Mouse (Mus musculus): ENCODE data around the gene Rrbp1. TPM values are rescaled to one million over a fixed set of nuclear protein-coding genes. Genes with fewer than 3 reads are reported as not detected.

Gene Rrbp1
- total and polyA plus RNA-seq, 2 experiments from 2014 or later = 22.4 to 33.9 TPM

- ATAC-seq (ENCODE audit: low FRiP score) = no peak
- 90% methylated on average over 7 of the region's 7 CpGs for WGBS
- no peaks in the 10 kb centered on the region for H3K27me3 ChIP-seq (ENCODE audit: insufficient read depth, low read length)
- H3K27ac ChIP-seq (ENCODE audit: low read depth, low read length) = no peak overlapping the region
- peaks cover 17% of the 10 kb centered on the region for H3K36me3 ChIP-seq (ENCODE audit: insufficient read depth, low read length)
- TF ChIP-seq CTCF (IDR thresholded peaks at IDR 0.05) = no peak
- no peak for DNase-seq (ENCODE audit: low spot score)
- H3K9me3 ChIP-seq (ENCODE audit: low read length) = no peaks in the 10 kb centered on the region
- H3K4me2 ChIP-seq (ENCODE audit: low read depth, low read length, poor library complexity, severe bottlenecking) = no peak overlapping the region
- H3K4me1 ChIP-seq (ENCODE audit: insufficient read depth, low read length) = no peaks in the 10 kb centered on the region
- no peak overlapping the region for H3K4me3 ChIP-seq (ENCODE audit: low read depth, low read length)
- H3K9ac ChIP-seq (replicated peaks; ENCODE audit: low read length, poor library complexity, severe bottlenecking) = no peak overlapping the region
These were observed 37.9 kb downstream of the Rrbp1 start for GRCm38 (mm10) chr2:143973161-143973560.

- H3K4me2 ChIP-seq (ENCODE audit: low read depth, low read length, poor library complexity, severe bottlenecking) = no peak overlapping the region
- no peak overlapping the region for H3K27ac ChIP-seq (ENCODE audit: low read depth, low read length)
- WGBS = 77% methylated on average over 2 of the region's 2 CpGs
- no peak overlapping the region for H3K9ac ChIP-seq (replicated peaks; ENCODE audit: low read length, poor library complexity, severe bottlenecking)
- no peak for TF ChIP-seq CTCF (IDR thresholded peaks at IDR 0.05)
- H3K4me1 ChIP-seq (ENCODE audit: insufficient read depth, low read length) = no peaks in the 10 kb centered on the region
- no peak for DNase-seq (ENCODE audit: low spot score)
- H3K4me3 ChIP-seq (ENCODE audit: low read depth, low read length) = no peak overlapping the region
- peaks cover 28% of the 10 kb centered on the region for H3K36me3 ChIP-seq (ENCODE audit: insufficient read depth, low read length)
- H3K27me3 ChIP-seq (ENCODE audit: insufficient read depth, low read length) = no peaks in the 10 kb centered on the region
- no peaks in the 10 kb centered on the region for H3K9me3 ChIP-seq (ENCODE audit: low read length)
- ATAC-seq (ENCODE audit: low FRiP score) = no peak
These were observed 39.2 kb downstream of the Rrbp1 start for GRCm38 (mm10) chr2:143971887-143972286.

DNA sequence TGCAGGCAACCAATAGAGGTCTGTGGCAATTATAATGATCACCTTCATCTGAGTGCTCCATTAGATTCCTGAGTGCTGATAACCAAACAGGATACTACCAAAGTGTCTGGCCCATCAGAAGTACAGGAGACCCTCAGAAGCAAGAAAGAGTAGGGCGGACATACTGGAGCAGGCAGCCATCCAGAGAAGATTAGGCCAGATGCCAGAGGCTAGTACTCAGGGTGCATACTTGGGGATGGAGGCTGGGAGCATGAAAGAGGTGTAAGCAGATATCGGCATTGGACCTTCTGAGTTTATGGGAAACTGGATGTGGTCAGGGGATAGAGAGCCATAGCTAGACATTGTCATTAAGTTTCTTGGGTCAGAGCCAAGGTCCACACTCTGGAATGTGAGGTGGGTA, 40.2 kb downstream of the Rrbp1 start:
- no peak for DNase-seq (ENCODE audit: low spot score)
- no peaks in the 10 kb centered on the region for H3K4me1 ChIP-seq (ENCODE audit: insufficient read depth, low read length)
- peaks cover 39% of the 10 kb centered on the region for H3K36me3 ChIP-seq (ENCODE audit: insufficient read depth, low read length)
- no peak overlapping the region for H3K4me2 ChIP-seq (ENCODE audit: low read depth, low read length, poor library complexity, severe bottlenecking)
- H3K9me3 ChIP-seq (ENCODE audit: low read length) = no peaks in the 10 kb centered on the region
- H3K27me3 ChIP-seq (ENCODE audit: insufficient read depth, low read length) = no peaks in the 10 kb centered on the region
- no peak for TF ChIP-seq CTCF (IDR thresholded peaks at IDR 0.05)
- 88% methylated on average over 2 of the region's 2 CpGs for WGBS
- ATAC-seq (ENCODE audit: low FRiP score) = no peak
- no peak overlapping the region for H3K4me3 ChIP-seq (ENCODE audit: low read depth, low read length)
- no peak overlapping the region for H3K27ac ChIP-seq (ENCODE audit: low read depth, low read length)
- no peak overlapping the region for H3K9ac ChIP-seq (replicated peaks; ENCODE audit: low read length, poor library complexity, severe bottlenecking)

- Histone ChIP-seq H3K27ac (ENCODE audit: low read depth, low read length) (no peak overlapping the region), H3K27me3 (ENCODE audit: insufficient read depth, low read length) (no peaks in the 10 kb centered on the region), H3K4me2 (ENCODE audit: low read depth, low read length, poor library complexity, severe bottlenecking) (no peak overlapping the region), H3K4me3 (ENCODE audit: low read depth, low read length) (no peak overlapping the region), H3K9me3 (ENCODE audit: low read length) (no peaks in the 10 kb centered on the region), H3K4me1 (ENCODE audit: insufficient read depth, low read length) (no peaks in the 10 kb centered on the region), H3K36me3 (ENCODE audit: insufficient read depth, low read length) (peaks cover 53% of the 10 kb centered on the region), H3K9ac (replicated peaks; ENCODE audit: low read length, poor library complexity, severe bottlenecking) (no peak overlapping the region)
- TF ChIP-seq CTCF (IDR thresholded peaks at IDR 0.05) = no peak
- DNase-seq (ENCODE audit: low spot score) = no peak
- 95% methylated on average over 7 of the region's 7 CpGs for WGBS
- no peak for ATAC-seq (ENCODE audit: low FRiP score)
These were observed 41.8 kb downstream of the Rrbp1 start for GRCm38 (mm10) chr2:143969260-143969659.

DNA sequence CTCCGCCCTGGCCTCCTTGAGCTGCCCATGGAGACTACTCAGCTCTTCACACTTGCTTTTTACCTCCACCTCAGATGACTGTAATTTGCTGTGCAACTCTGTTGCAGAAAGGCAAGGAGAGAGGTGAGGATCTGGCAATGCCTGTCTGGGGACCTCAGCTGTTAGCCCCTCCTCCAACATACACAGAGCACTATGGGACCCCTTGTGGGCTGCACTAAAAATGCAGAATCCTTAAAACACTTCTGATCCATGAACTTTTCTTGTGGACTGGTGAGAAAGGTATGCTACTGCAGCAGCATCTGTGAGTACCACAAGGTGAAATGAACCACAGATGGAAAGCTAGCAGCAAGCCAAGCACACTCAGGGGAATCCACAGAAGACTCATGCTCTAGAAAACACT, 47.7 kb downstream of the Rrbp1 start:
- H3K4me3 ChIP-seq (ENCODE audit: low read depth, low read length) = no peak overlapping the region

GRCm38 (mm10) chr2:143962192-143962591, 48.9 kb downstream of the Rrbp1 start:
- WGBS = 94% methylated on average over 5 of the region's 5 CpGs
- no peak for TF ChIP-seq CTCF (IDR thresholded peaks at IDR 0.05)
- Histone ChIP-seq H3K4me3 (ENCODE audit: low read depth, low read length) (no peak overlapping the region), H3K27ac (ENCODE audit: low read depth, low read length) (no peak overlapping the region), H3K9me3 (ENCODE audit: low read length) (no peaks in the 10 kb centered on the region), H3K4me1 (ENCODE audit: insufficient read depth, low read length) (no peaks in the 10 kb centered on the region), H3K9ac (replicated peaks; ENCODE audit: low read length, poor library complexity, severe bottlenecking) (no peak overlapping the region), H3K36me3 (ENCODE audit: insufficient read depth, low read length) (peaks cover 64% of the 10 kb centered on the region), H3K27me3 (ENCODE audit: insufficient read depth, low read length) (no peaks in the 10 kb centered on the region), H3K4me2 (ENCODE audit: low read depth, low read length, poor library complexity, severe bottlenecking) (no peak overlapping the region)
- ATAC-seq (ENCODE audit: low FRiP score) = no peak
- no peak for DNase-seq (ENCODE audit: low spot score)

More for the DNA sequence above, 47.7 kb downstream of the Rrbp1 start:
- Histone ChIP-seq H3K27me3 (ENCODE audit: insufficient read depth, low read length) (no peaks in the 10 kb centered on the region), H3K9me3 (ENCODE audit: low read length) (no peaks in the 10 kb centered on the region), H3K4me1 (ENCODE audit: insufficient read depth, low read length) (no peaks in the 10 kb centered on the region), H3K9ac (replicated peaks; ENCODE audit: low read length, poor library complexity, severe bottlenecking) (no peak overlapping the region), H3K36me3 (ENCODE audit: insufficient read depth, low read length) (peaks cover 66% of the 10 kb centered on the region), H3K4me2 (ENCODE audit: low read depth, low read length, poor library complexity, severe bottlenecking) (no peak overlapping the region), H3K27ac (ENCODE audit: low read depth, low read length) (no peak overlapping the region)
- peak; percentile 31 for DNase-seq (ENCODE audit: low spot score)
- peak; percentile 59 for TF ChIP-seq CTCF (IDR thresholded peaks at IDR 0.05)
- 100% methylated on average over 1 of the region's 1 CpGs for WGBS
- ATAC-seq (ENCODE audit: low FRiP score) = no peak
